Mouse (Mus musculus) spleen, postnatal 36 days (tissue): Measurements from ENCODE around the gene Fam192a.
A peak's percentile ranks its signal among the peaks of the same experiment; 100 is the strongest.

ENCODE experiments used
- DNase-seq, 2 experiments: peaks; one replicate each; pipeline ENCODE4 v3.0.0; 2022; ENCODE audit warnings: low spot score in 2 of 2, mixed read lengths in 1 of 2

Fam192a gene

GRCm38 (mm10) chr8:94571896-94572295 is 29.9 kb downstream of the Fam192a start:
- no peak for DNase-seq

- no peak for DNase-seq
These were observed 32.4 kb downstream of the Fam192a start for GRCm38 (mm10) chr8:94569419-94569818.

GRCm38 (mm10) chr8:94568098-94568497 is 33.7 kb downstream of the Fam192a start:
- no peak for DNase-seq

GRCm38 (mm10) chr8:94567159-94567849 is 34.5 kb downstream of the Fam192a start:
- DNase-seq = no peak

GRCm38 (mm10) chr8:94566446-94567158 is 35.2 kb downstream of the Fam192a start:
- DNase-seq = no peak

- DNase-seq = no peak
These were observed 35.8 kb downstream of the Fam192a start for GRCm38 (mm10) chr8:94566033-94566432.

GRCm38 (mm10) chr8:94564421-94564820 is 37.4 kb downstream of the Fam192a start:
- no peak for DNase-seq

- no peak for DNase-seq
These were observed 40.5 kb downstream of the Fam192a start for GRCm38 (mm10) chr8:94561256-94561655.

- no peak for DNase-seq
These were observed 44.5 kb downstream of the Fam192a start for GRCm38 (mm10) chr8:94557281-94557680.

GRCm38 (mm10) chr8:94552696-94553095 is 49.1 kb downstream of the Fam192a start:
- no peak for DNase-seq

- peak; percentile 54 to 57 for DNase-seq
These were observed 50.0 kb downstream of the Fam192a start for GRCm38 (mm10) chr8:94551471-94552422.

GRCm38 (mm10) chr8:94549998-94550397 is 51.8 kb downstream of the Fam192a start:
- DNase-seq = no peak

GRCm38 (mm10) chr8:94549482-94549881 is 52.3 kb downstream of the Fam192a start:
- no peak for DNase-seq

- no peak for DNase-seq
These were observed 52.8 kb downstream of the Fam192a start for GRCm38 (mm10) chr8:94549041-94549440.

- DNase-seq = no peak
These were observed 57.8 kb downstream of the Fam192a start for GRCm38 (mm10) chr8:94543981-94544380.

GRCm38 (mm10) chr8:94540889-94541795 is 60.7 kb downstream of the Fam192a start:
- peak in 1 of 2 experiments; percentile 27 for DNase-seq

- peak in 1 of 2 experiments; percentile 35 for DNase-seq
These were observed 61.8 kb downstream of the Fam192a start for GRCm38 (mm10) chr8:94540025-94540424.

GRCm38 (mm10) chr8:94537456-94537855 is 64.3 kb downstream of the Fam192a start:
- DNase-seq = no peak

- DNase-seq = no peak
These were observed 66.2 kb downstream of the Fam192a start for GRCm38 (mm10) chr8:94535631-94536030.

- no peak for DNase-seq
These were observed 67.2 kb downstream of the Fam192a start for GRCm38 (mm10) chr8:94534612-94535011.
